Mouse (Mus musculus): ENCODE results near the gene Mau2. TPM values are rescaled to one million over a fixed set of nuclear protein-coding genes. Genes with fewer than 3 reads are reported as not detected.

Mau2 gene
- polyA plus RNA-seq, 1 experiment from 2014 or later: 77.8 TPM

- H3K4me1 ChIP-seq: peaks cover 22% of the 10 kb centered on the region
- H3K9ac ChIP-seq (replicated peaks): no peak overlapping the region
- 91% methylated on average over 4 of the region's 4 CpGs for WGBS
- H3K9me3 ChIP-seq: no peaks in the 10 kb centered on the region
- no peak overlapping the region for H3K27ac ChIP-seq (replicated peaks)
- no peaks in the 10 kb centered on the region for H3K27me3 ChIP-seq
- H3K4me2 ChIP-seq (replicated peaks): no peak overlapping the region
- no peak overlapping the region for H3K4me3 ChIP-seq
- no peaks in the 10 kb centered on the region for H3K36me3 ChIP-seq
- no peak for ATAC-seq (ENCODE audit: low FRiP score, low read depth)
Observed at GRCm38 (mm10) chr8:69967291-69967933, 75.1 kb downstream of the Mau2 start.

Other genes starting within 250 kb of the Mau2 start
- gene Gmip, start 234.1 kb downstream of the Mau2 start, polyA plus RNA-seq (2016; fragmentation: Nextera tagmentation; extraction: Ambion mirVana): 19.6 and 20.2 TPM in 2 replicates
- gene Lpar2, start 220.3 kb downstream of the Mau2 start, polyA plus RNA-seq (2016; fragmentation: Nextera tagmentation; extraction: Ambion mirVana): 0.54 and 0.65 TPM in 2 replicates
- gene Pbx4, start 210.2 kb downstream of the Mau2 start, polyA plus RNA-seq (2016; fragmentation: Nextera tagmentation; extraction: Ambion mirVana): 44.8 and 49.3 TPM in 2 replicates
- gene Cilp2, start 155.0 kb downstream of the Mau2 start, polyA plus RNA-seq (2016; fragmentation: Nextera tagmentation; extraction: Ambion mirVana): 0.85 and 1.1 TPM in 2 replicates
- 4.0 and 5.7 TPM in 2 replicates for gene Tssk6, start 140.6 kb downstream of the Mau2 start, polyA plus RNA-seq (2016; fragmentation: Nextera tagmentation; extraction: Ambion mirVana)
- 165 and 170 TPM in 2 replicates for gene Ndufa13, start 140.2 kb downstream of the Mau2 start, polyA plus RNA-seq (2016; fragmentation: Nextera tagmentation; extraction: Ambion mirVana)
- 7.2 and 8.0 TPM in 2 replicates for gene Yjefn3, start 140.0 kb downstream of the Mau2 start, polyA plus RNA-seq (2016; fragmentation: Nextera tagmentation; extraction: Ambion mirVana)
- gene Gatad2a, start 46.4 kb downstream of the Mau2 start, polyA plus RNA-seq (2016; fragmentation: Nextera tagmentation; extraction: Ambion mirVana): 44.3 TPM in 2 replicates
- 55.6 and 56.8 TPM in 2 replicates for gene Sugp1, start 79 bp upstream of the Mau2 start, polyA plus RNA-seq (2016; fragmentation: Nextera tagmentation; extraction: Ambion mirVana)
- gene Tm6sf2, start 30.2 kb upstream of the Mau2 start, polyA plus RNA-seq (2016; fragmentation: Nextera tagmentation; extraction: Ambion mirVana): 1.3 and 2.0 TPM in 2 replicates
- gene Hapln4, start 40.7 kb upstream of the Mau2 start, polyA plus RNA-seq (2016; fragmentation: Nextera tagmentation; extraction: Ambion mirVana): 0.20 and 0.23 TPM in 2 replicates
- 91.9 and 109 TPM in 2 replicates for gene Ncan, start 78.1 kb upstream of the Mau2 start, polyA plus RNA-seq (2016; fragmentation: Nextera tagmentation; extraction: Ambion mirVana)
- 23.3 and 23.8 TPM in 2 replicates for gene Nr2c2ap, start 88.6 kb upstream of the Mau2 start, polyA plus RNA-seq (2016; fragmentation: Nextera tagmentation; extraction: Ambion mirVana)
- gene Rfxank, start 96.4 kb upstream of the Mau2 start, polyA plus RNA-seq (2016; fragmentation: Nextera tagmentation; extraction: Ambion mirVana): 16.3 and 17.8 TPM in 2 replicates
- gene Borcs8, start 96.8 kb upstream of the Mau2 start, polyA plus RNA-seq (2016; fragmentation: Nextera tagmentation; extraction: Ambion mirVana): 37.1 and 41.9 TPM in 2 replicates
- 0.19 and 0.46 TPM in 2 replicates for gene Mef2b, start 97.0 kb upstream of the Mau2 start, polyA plus RNA-seq (2016; fragmentation: Nextera tagmentation; extraction: Ambion mirVana)
- gene Tmem161a, start 129.6 kb upstream of the Mau2 start, polyA plus RNA-seq (2016; fragmentation: Nextera tagmentation; extraction: Ambion mirVana): 47.6 and 49.0 TPM in 2 replicates
- 3.9 and 4.3 TPM in 2 replicates for gene Slc25a42, start 169.6 kb upstream of the Mau2 start, polyA plus RNA-seq (2016; fragmentation: Nextera tagmentation; extraction: Ambion mirVana)
- 82.5 and 88.6 TPM in 2 replicates for gene Sugp2, start 191.5 kb upstream of the Mau2 start, polyA plus RNA-seq (2016; fragmentation: Nextera tagmentation; extraction: Ambion mirVana)
- gene Armc6, start 191.7 kb upstream of the Mau2 start, polyA plus RNA-seq (2016; fragmentation: Nextera tagmentation; extraction: Ambion mirVana): 45.5 and 47.1 TPM in 2 replicates
- gene Homer3, start 240.1 kb upstream of the Mau2 start, polyA plus RNA-seq (2016; fragmentation: Nextera tagmentation; extraction: Ambion mirVana): 99.6 and 100 TPM in 2 replicates

All from midbrain, embryonic 12.5 days (tissue).